Mouse (Mus musculus): ENCODE measurements around the gene Defb41. TPM values are rescaled to one million over a fixed set of nuclear protein-coding genes. Genes with fewer than 3 reads are reported as not detected.
"Not testable (repeated sequence)": the region's sequence is repeated elsewhere in the genome, so short reads cannot be mapped to it uniquely, and the experiment has no call there.

Defb41 gene
- not detected for total RNA-seq (2018; cell fraction: chromatin; rRNA removed)
- not detected for total RNA-seq (2018; cell fraction: cytosol; rRNA removed)
- not detected for total RNA-seq (2018; cell fraction: nucleus; rRNA removed)
- polyA plus RNA-seq (2018) = not detected in 3 replicates

DNA sequence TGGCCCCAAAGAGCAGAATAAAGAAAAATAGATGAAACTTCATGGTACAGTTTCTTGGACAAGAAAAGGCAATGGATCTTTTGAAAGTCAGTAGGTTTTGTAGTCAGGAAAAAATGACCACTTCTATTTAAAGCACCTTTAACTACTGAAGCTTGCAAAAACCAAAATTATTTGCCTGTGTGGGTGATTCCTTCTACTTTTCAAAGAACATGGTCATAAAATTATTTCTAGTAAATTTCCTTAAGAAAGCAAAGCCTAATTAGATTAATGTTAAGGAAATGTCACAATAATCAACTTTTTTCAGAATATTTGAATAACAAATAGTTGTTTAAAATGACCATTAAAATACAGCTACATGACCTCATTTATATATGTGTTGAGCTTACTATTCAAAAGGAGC, at the start of gene Defb41:
TSS of gene Defb41 (minus strand) at position 101 of the 400 bp plus-strand sequence.
- Histone ChIP-seq H3K36me3 (ENCODE audit: inconsistent target) (no peaks in the 10 kb centered on the region), H3K4me3 (ENCODE audit: inconsistent target) (no peak within 1 kb of the TSS), H3K27ac (no peak within 1 kb of the TSS)

DNA sequence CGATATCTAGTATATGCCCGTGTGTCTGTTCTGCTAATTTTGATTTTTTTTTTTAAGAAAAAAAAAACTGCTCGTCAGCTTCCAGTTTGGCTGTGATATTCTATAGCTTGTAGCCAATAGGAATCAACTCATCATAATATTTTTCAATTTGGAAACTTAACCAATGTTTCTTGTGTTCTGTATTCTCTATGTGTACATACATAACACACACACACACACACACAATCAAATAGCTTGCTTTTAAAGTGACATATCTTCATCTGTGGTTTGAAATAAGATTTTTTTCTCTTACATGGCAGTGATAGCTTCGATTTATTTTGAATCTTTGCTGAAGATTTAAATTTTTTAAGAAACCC, 43.5 kb upstream of the Defb41 start:
- H3K27ac ChIP-seq = no peak overlapping the region
- 81% methylated on average over 3 of the region's 4 CpGs for WGBS (ENCODE audit: missing documents)
- no peak overlapping the region for H3K4me3 ChIP-seq (ENCODE audit: inconsistent target)
- no peaks in the 10 kb centered on the region for H3K36me3 ChIP-seq (ENCODE audit: inconsistent target)
- H3K79me2 ChIP-seq (ENCODE audit: inconsistent target) = no peaks in the 10 kb centered on the region

More for the DNA sequence above, at the start of gene Defb41:
- no peaks in the 10 kb centered on the region for H3K79me2 ChIP-seq (ENCODE audit: inconsistent target)

DNA sequence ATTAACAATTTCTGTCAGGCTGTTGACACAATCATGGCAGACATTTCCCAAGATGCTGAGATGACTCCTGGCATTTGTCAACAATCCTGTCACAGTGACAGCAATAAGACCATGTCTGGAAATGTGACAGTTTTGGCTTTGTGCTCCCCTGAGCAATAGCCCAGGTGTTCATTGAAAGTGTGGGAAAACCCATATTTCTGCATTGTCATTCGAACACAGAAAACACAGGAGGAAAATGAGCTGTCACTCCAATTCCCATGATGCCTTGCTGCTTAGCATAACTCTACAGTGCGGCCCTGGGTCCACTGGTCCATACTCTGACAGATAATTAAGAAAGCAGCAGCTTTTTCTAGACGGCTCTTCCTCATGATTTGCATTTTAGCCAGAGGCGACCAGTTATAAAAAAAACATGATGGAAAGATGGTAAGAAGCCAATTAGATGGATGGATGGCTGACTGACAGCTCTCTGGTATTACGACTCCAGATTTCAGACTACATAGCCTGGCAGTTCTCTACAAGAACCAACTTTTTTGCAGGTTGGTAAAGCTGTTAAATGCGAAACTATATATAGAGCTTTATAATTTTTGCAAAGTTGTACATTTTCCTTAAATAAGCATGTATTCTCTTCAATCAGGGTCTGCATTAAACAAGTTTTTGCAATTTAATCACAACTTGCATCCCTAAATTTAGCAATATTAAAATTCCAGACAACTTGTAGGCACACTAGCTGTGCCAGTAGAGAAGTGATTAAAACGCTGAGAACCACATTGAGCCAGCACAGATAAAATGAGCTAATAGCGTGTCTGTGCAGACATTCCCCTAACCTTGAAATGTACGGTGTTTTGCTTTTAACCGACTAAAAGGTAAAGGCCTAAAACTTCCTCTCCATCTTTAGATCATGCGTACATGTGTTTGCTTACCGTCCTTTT, 42.9 kb upstream of the Defb41 start:
- no peaks in the 10 kb centered on the region for H3K79me2 ChIP-seq (ENCODE audit: inconsistent target)
- 90% methylated on average over 12 of the region's 12 CpGs for WGBS (ENCODE audit: missing documents)
- H3K4me3 ChIP-seq (ENCODE audit: inconsistent target) = no peak overlapping the region
- H3K27ac ChIP-seq = no peak overlapping the region
- no peaks in the 10 kb centered on the region for H3K36me3 ChIP-seq (ENCODE audit: inconsistent target)

DNA sequence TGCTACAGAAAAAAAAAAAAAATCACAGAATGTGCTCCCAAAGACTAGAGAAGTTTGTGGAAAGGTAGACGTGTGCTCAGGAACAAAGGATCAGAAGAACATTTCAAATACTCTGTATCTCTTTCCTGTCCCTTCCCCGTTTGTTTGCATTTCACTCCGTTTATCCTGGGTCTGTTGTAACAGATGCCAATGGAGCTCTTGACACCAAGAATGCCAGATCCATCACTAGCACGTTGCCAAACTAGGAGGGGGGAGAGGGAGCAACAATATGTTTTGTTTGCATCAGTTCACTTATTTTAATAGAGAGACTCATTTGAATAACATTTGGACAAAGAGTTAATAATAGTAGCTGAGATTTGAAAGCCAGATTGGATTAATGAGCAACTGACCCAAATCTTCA, 27.6 kb upstream of the Defb41 start:
- H3K27ac ChIP-seq = no peak overlapping the region
- 60% methylated on average over 4 of the region's 4 CpGs for WGBS (ENCODE audit: missing documents)
- no peaks in the 10 kb centered on the region for H3K36me3 ChIP-seq (ENCODE audit: inconsistent target)

DNA sequence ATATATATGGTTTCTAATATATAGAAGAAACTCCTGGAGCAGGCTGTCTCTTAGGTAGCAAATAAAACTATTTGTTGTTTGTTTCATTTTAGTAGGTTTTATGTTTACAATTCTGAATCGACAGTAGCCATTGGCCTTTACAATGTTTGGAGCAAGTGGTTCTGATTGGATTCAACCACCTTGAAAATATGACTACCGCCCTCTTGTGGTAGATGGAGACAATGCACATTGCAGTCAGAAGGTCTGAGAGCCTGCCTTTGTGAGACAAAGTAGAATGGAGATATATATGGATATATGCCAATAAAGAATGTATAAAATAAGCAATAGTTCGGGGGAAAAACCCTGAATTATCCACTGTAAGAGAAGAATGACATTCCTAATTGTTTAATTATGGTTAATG, 23.9 kb upstream of the Defb41 start:
- WGBS (ENCODE audit: missing documents) = 30% methylated on average over 3 of the region's 3 CpGs
- H3K4me3 ChIP-seq (ENCODE audit: inconsistent target) = no peak overlapping the region
- H3K36me3 ChIP-seq (ENCODE audit: inconsistent target) = no peaks in the 10 kb centered on the region
- no peak overlapping the region for H3K27ac ChIP-seq
- no peaks in the 10 kb centered on the region for H3K79me2 ChIP-seq (ENCODE audit: inconsistent target)

More for the DNA sequence above, 27.6 kb upstream of the Defb41 start:
- Histone ChIP-seq H3K79me2 (ENCODE audit: inconsistent target) (no peaks in the 10 kb centered on the region), H3K4me3 (ENCODE audit: inconsistent target) (no peak overlapping the region)

DNA sequence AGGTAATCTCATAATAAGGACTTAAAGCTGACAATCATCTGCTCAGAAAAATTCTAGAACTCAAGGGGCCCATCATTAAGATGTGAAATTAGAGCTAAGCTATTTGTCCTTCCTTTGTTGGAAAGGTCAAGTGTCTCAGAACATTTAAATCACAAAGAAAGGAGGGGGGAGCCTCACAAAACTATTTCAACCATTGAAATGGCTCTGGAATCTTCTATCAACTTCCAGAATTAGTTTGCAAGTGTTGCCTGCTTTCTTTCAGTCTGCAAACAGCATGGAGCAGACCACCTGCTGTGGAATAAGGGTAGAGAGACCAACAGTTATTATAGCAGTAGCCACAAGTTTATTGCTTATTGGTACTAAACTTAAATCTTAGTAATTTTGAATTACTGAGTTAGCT, 22.4 kb upstream of the Defb41 start:
- no peaks in the 10 kb centered on the region for H3K36me3 ChIP-seq (ENCODE audit: inconsistent target)
- H3K79me2 ChIP-seq (ENCODE audit: inconsistent target) = no peaks in the 10 kb centered on the region
- no peak overlapping the region for H3K4me3 ChIP-seq (ENCODE audit: inconsistent target)
- no peak overlapping the region for H3K27ac ChIP-seq

DNA sequence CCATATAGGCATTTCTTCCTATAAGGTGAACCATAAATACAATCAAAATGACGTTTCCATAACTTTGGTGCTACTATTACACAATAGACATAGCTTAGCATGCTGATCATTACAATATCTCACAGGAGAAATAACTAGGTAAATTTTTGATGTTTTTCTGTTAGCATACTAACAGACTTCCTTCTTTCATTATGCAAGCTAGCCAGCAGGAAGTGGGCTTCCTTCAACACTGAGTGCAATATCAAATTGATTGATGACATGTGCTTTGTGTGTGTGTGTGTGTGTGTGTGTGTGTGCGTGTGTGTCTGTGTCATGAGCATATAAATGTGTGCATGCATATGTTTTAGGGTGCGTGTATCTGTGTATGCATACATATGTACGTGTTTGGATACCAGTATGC, 6.2 kb upstream of the Defb41 start:
- WGBS (ENCODE audit: missing documents) = 41% methylated on average over 4 of the region's 4 CpGs
- Histone ChIP-seq H3K27ac (no peak overlapping the region), H3K79me2 (ENCODE audit: inconsistent target) (no peaks in the 10 kb centered on the region), H3K4me3 (ENCODE audit: inconsistent target) (no peak overlapping the region), H3K36me3 (ENCODE audit: inconsistent target) (no peaks in the 10 kb centered on the region)

DNA sequence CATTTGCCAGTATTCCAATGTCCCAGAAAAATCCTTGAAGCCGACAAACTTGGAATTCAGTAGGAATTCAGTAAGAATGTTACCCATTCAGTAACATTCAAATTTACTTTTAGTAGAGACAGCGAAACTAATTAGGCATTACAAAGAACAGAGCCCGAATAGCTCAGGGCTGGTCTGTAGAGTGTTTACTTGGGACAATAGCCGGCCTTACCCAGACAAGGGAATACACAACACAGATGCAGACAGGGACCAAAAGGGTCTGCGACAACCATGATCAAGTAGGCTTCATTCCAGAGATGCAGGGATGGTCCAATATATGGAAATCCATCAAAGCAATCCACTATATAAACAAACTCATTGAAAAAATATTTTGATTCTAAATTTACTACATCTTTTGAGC, 3.9 kb upstream of the Defb41 start:
- WGBS (ENCODE audit: missing documents) = 89% methylated on average over 5 of the region's 5 CpGs
- Histone ChIP-seq H3K27ac (no peak overlapping the region), H3K79me2 (ENCODE audit: inconsistent target) (no peaks in the 10 kb centered on the region), H3K4me3 (ENCODE audit: inconsistent target) (no peak overlapping the region), H3K36me3 (ENCODE audit: inconsistent target) (no peaks in the 10 kb centered on the region)

DNA sequence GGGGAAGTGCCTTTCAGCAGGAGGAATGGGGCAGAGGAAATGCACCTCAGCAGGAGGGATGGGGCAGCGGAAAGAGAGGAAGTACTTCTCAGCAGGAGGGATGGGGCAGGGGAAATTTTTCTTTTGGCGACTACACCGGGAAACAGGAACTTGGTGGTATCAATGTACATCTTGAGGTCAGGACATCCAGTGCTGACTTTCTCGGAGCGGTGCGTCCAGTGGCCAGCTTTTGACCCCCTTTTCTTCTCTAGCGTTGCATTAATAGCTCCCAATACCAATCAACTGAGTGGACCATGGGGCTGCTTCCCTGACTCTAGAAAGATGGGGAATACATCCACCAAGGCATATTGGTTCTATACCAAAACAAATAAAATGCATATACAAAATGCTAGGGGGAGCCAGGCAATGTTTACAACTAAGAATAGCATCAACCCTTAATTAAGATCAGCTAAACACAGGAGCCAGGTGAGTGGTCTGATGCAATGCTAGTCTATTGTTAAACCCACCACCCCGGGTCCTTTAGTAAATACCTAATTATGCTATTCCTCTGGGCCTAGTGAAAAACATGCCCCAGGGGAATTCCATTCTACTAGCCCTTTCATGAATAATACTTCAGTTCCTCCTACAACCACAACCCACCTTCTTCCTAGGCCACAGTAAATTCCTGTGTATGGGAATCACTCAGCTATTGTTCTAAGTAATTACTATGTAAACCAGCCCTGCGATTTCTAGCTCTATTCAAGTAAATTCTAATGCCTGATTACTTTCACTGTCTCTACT, 18.9 kb downstream of the Defb41 start:
- WGBS (ENCODE audit: missing documents) = 85% methylated on average over 8 of the region's 9 CpGs
- H3K79me2 ChIP-seq (ENCODE audit: inconsistent target); H3K36me3 ChIP-seq (ENCODE audit: inconsistent target); H3K27ac ChIP-seq; H3K4me3 ChIP-seq (ENCODE audit: inconsistent target): not testable (repeated sequence)

DNA sequence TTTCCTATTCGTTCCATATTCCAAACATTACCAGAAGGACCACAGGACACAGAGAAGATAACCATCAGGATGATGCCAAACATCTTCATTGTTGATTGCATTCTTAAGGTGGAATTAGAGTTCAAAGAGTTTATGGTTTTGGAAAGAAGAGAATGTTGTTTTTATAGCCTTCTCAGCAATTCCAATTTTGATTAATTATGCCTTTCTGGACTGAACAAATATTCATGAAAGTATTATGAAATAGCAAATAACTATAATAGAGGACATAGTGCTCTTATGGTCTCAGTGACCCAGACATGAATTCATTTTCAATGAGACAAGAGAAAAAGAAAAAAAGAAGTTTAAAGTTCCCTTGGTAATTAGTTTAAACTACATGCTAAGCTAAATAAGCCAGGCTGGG, 27.6 kb downstream of the Defb41 start, which contains the start of gene Defb18:
TSS of gene Defb18 (minus strand) at position 101 of the 400 bp plus-strand sequence.
- H3K27ac ChIP-seq = no peak within 1 kb of the TSS

DNA sequence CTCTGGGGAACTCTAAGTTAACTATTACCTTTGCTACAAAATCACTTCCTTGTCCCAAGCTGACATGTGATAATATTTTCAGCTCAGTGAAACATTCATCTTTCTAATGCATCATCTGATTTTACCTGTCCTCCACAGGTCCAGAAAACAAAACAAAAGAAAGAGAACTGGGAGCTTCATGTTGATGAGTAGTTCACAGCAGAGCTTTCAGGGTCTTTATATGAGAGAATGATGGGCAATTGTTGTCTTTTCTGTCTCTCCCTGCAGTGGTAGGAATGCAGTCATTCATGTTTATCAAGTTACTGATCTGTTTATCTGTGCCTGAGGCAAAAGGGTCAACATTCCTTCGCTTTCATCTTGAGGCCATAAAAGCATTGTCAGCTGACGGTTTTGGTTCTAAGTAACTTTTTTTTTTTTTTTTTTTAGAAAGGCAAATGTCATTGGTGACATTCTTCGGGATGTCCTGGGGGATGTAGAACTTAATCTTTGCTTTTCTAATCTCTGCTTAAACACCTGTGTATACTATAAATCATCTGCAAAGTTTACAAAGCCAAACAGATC, 41.5 kb downstream of the Defb41 start:
- Histone ChIP-seq H3K4me3 (ENCODE audit: inconsistent target) (no peak overlapping the region), H3K79me2 (ENCODE audit: inconsistent target) (no peaks in the 10 kb centered on the region), H3K36me3 (ENCODE audit: inconsistent target) (no peaks in the 10 kb centered on the region), H3K27ac (no peak overlapping the region)
- 86% methylated on average over 3 of the region's 3 CpGs for WGBS (ENCODE audit: missing documents)

More for the DNA sequence above, 27.6 kb downstream of the Defb41 start, which contains the start of gene Defb18:
- 75% methylated on average over 1 of the region's 1 CpGs for WGBS (ENCODE audit: missing documents)
- no peaks in the 10 kb centered on the region for H3K79me2 ChIP-seq (ENCODE audit: inconsistent target)
- no peak within 1 kb of the TSS for H3K4me3 ChIP-seq (ENCODE audit: inconsistent target)
- H3K36me3 ChIP-seq (ENCODE audit: inconsistent target) = no peaks in the 10 kb centered on the region

Other genes starting within 250 kb of the Defb41 start
- gene Crisp4, start 119.2 kb downstream of the Defb41 start, polyA plus RNA-seq (2018) = not detected in 3 replicates
- gene Defb18, start 27.7 kb downstream of the Defb41 start, polyA plus RNA-seq (2018) = not detected in 3 replicates

All from macrophage (primary cell).